Mouse (Mus musculus) liver, embryonic 14.5 days (tissue): Measurements from ENCODE around the gene Sytl2. TPM values are rescaled to one million over a fixed set of nuclear protein-coding genes. Genes with fewer than 3 reads are reported as not detected.
A peak's percentile ranks its signal among the peaks of the same experiment; 100 is the strongest.

Source experiments
- ATAC-seq: fragments of 200-750 bp; cut with Nextera tagmentation; 2 replicates; pipeline ENCODE4 v1.8.0; 2017; ENCODE audit warnings: moderate number of reproducible peaks, mild to moderate bottlenecking, moderate library complexity; ENCODE audit not compliant: insufficient read depth
- DNase-seq, 3 experiments: peaks; one replicate each; pipeline ENCODE4 v3.0.0-alpha.2; 2012 to 2013; ENCODE audit warnings: low read depth in 3 of 3, low spot score in 3 of 3
- H3K27ac ChIP-seq: fragments of 300-500 bp; sonication (generic); 2 replicates; pipeline ENCODE4 v1.5.1; 2014; ENCODE audit warnings: moderate library complexity, mild to moderate bottlenecking, control low read depth, inconsistent platforms
- H3K27me3 ChIP-seq: fragments of 300-500 bp; sonication (generic); 2 replicates; pipeline ENCODE4 v1.6.1; 2014; ENCODE audit warnings: mild to moderate bottlenecking, low read length, moderate library complexity; ENCODE audit not compliant: control insufficient read depth, insufficient read depth
- H3K36me3 ChIP-seq: fragments of 300-500 bp; sonication (generic); replicated peaks from 2 replicates; pipeline ENCODE4 v1.6.1; 2014; ENCODE audit warnings: low read depth; ENCODE audit not compliant: control insufficient read depth, insufficient read depth
- H3K4me1 ChIP-seq, 2 experiments: fragments of 200-500 bp in 1 of 2; fragments of 300-500 bp in 1 of 2; sonication (generic) in 1 of 2; replicated peaks; 2 replicates each; pipeline ENCODE4 v1.6.1; 2012 to 2014; ENCODE audit warnings: antibody characterized with exemption in 1 of 2, inconsistent platforms in 1 of 2, low read length in 1 of 2; ENCODE audit not compliant: control insufficient read depth in 2 of 2, insufficient read depth in 2 of 2
- H3K4me2 ChIP-seq: fragments of 300-500 bp; sonication (generic); 2 replicates; pipeline ENCODE4 v1.6.1; 2014; ENCODE audit warnings: low read depth, mild to moderate bottlenecking, control low read depth, moderate library complexity
- H3K4me3 ChIP-seq, 2 experiments: fragments of 200-500 bp in 1 of 2; fragments of 300-500 bp in 1 of 2; sonication (generic) in 1 of 2; 2 replicates each; pipeline ENCODE4 v1.5.1; 2012 to 2014; ENCODE audit warnings: low read depth in 2 of 2, low read length in 2 of 2, mild to moderate bottlenecking in 2 of 2, control low read depth in 1 of 2, inconsistent platforms in 1 of 2, moderate library complexity in 1 of 2; ENCODE audit not compliant: insufficient read depth in 1 of 2
- H3K9ac ChIP-seq: fragments of 300-500 bp; sonication (generic); replicated peaks from 2 replicates; pipeline ENCODE4 v1.6.1; 2014; ENCODE audit warnings: mild to moderate bottlenecking, control low read depth, moderate library complexity
- H3K9me3 ChIP-seq: fragments of 300-500 bp; sonication (generic); 2 replicates; pipeline ENCODE4 v1.6.1; 2016; ENCODE audit warnings: low read length, mixed read lengths; ENCODE audit not compliant: control insufficient read depth
- CTCF ChIP-seq: IDR thresholded peaks from 2 replicates; pipeline ENCODE4 v1.5.1; 2016; ENCODE audit warnings: antibody characterized with exemption, low read depth, control low read depth
- EP300 ChIP-seq: IDR thresholded peaks from 2 replicates; pipeline ENCODE4 v1.6.1; 2016; ENCODE audit warnings: antibody characterized with exemption, low read depth
- WGBS: fragments of 180-500 bp; shearing (Covaris S2); extraction: QIAGEN DNeasy Blood & Tissue Kit; methylation state at CpG from one replicate; pipeline ENCODE4 v1.1.7; 2014; ENCODE audit not compliant: insufficient replicate concordance; 5-methylcytosine and 5-hydroxymethylcytosine counted together
- polyA plus RNA-seq, 2 experiments: library from polyadenylated mRNA; depleted of rRNA in 1 of 2; stranded (reverse) in 1 of 2; unstranded in 1 of 2; fragments of >200 nt; fragmentation: Nextera tagmentation in 1 of 2; extraction: Ambion mirVana in 1 of 2; gene quantifications; 2 replicates each; pipeline versions ENCODE4 v1.2.1 to v1.2.3; 2012 to 2014

Gene Sytl2
- polyA plus RNA-seq, 2 experiments: 0.38 to 0.45 TPM

DNA sequence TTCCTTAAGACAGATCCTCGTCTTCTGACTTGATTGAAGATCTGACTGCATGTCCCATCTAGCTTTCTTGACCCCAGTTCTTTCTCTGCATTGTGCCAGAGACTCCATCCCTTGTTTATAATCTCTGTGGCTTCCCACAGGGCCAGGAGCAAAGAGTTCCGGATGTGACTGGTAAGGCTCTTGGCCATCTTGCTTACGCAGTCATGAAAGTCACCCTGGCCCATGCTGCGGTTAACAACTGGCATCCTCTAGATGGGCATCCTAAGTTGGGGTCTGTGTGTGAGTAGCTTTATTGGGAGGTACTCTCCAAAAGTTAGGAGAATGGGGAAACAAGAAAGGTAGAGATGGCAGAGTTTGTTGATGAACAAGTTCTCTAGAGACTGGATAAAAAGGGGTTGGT, 22.9 kb upstream of the Sytl2 start:
- H3K4me1 ChIP-seq: no peaks in the 10 kb centered on the region
- H3K4me3 ChIP-seq: no peak overlapping the region
- H3K9ac ChIP-seq: no peak overlapping the region
- 70% methylated on average over 4 of the region's 4 CpGs for WGBS
- H3K9me3 ChIP-seq: no peaks in the 10 kb centered on the region
- no peak overlapping the region for H3K4me2 ChIP-seq
- no peak for TF ChIP-seq CTCF
- TF ChIP-seq EP300: no peak
- DNase-seq (no peak), ATAC-seq (no peak)
- no peaks in the 10 kb centered on the region for H3K27me3 ChIP-seq
- no peaks in the 10 kb centered on the region for H3K36me3 ChIP-seq
- no peak overlapping the region for H3K27ac ChIP-seq

- DNase-seq (peak in 1 of 3 experiments; percentile 5), ATAC-seq (no peak)
- no peaks in the 10 kb centered on the region for H3K9me3 ChIP-seq
- H3K27ac ChIP-seq: no peak overlapping the region
- 0 out of 4 replicates have a peak, but pooled peaks cover 0 to under 1% of the 10 kb centered on the region in 2 experiments for H3K4me1 ChIP-seq
- TF ChIP-seq EP300 (no peak), CTCF (peak; percentile 53)
- no peak overlapping the region for H3K9ac ChIP-seq
- WGBS: 50% methylated on average over 11 of the region's 11 CpGs
- no peak overlapping the region for H3K4me2 ChIP-seq
- no peak overlapping the region for H3K4me3 ChIP-seq
- H3K27me3 ChIP-seq: no peaks in the 10 kb centered on the region
- H3K36me3 ChIP-seq: no peaks in the 10 kb centered on the region
Measured at GRCm38 (mm10) chr7:90280274-90280875, 21.7 kb upstream of the Sytl2 start.

- Histone ChIP-seq H3K27me3 (no peaks in the 10 kb centered on the region), H3K27ac (no peak overlapping the region), H3K4me3 (no peak overlapping the region), H3K4me2 (no peak overlapping the region), H3K9me3 (no peaks in the 10 kb centered on the region), H3K9ac (no peak overlapping the region), H3K4me1 (0 out of 4 replicates have a peak, but pooled peaks cover 0 to 1% of the 10 kb centered on the region in 2 experiments), H3K36me3 (no peaks in the 10 kb centered on the region)
- no peak for TF ChIP-seq CTCF
- TF ChIP-seq EP300: no peak
- ATAC-seq (no peak), DNase-seq (no peak)
- WGBS: 38% methylated on average over 8 of the region's 8 CpGs
Measured at GRCm38 (mm10) chr7:90280878-90281277, 21.2 kb upstream of the Sytl2 start.

DNA sequence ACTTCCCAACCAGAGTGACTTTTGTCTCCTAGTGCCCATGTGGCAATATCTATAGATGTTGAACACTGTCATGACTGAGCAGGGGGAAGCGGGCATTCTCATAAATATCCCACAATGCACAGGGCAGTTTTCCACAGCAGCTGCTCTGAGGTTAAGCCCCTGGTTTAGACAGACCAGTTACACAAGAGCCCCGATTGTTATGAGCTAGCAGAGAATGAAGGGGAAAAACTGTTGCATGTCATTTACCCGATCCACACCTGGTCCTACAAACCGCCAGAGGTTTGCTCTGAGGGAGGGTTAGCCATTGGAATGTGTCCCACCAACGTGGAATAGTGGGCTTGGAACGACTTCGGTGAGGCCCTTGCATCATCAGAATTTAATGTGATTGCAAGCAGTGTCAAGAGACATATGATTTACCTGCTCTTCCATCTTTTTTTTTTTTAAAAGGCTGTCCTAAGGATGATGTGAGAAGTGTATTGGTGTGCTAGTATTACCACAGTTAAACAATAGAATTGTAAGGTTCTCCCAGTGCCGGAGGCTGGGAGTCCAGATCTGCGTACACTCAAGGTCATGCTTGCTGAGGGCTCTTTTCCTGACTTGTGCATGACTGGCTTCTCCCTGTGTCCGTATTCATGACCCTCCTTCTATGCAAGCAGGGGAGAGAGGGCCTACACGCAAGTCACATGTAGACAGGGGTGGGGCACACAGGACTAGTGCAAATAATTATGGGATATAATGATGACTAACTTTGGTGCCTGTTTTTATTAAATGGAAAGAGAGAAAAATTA, 20.1 kb upstream of the Sytl2 start:
- WGBS: 69% methylated on average over 11 of the region's 11 CpGs
- H3K4me1 ChIP-seq: 0 out of 4 replicates have a peak, but pooled peaks cover 0 to 1% of the 10 kb centered on the region in 2 experiments
- H3K36me3 ChIP-seq: no peaks in the 10 kb centered on the region
- DNase-seq: no peak
- no peaks in the 10 kb centered on the region for H3K9me3 ChIP-seq
- TF ChIP-seq CTCF: no peak
- TF ChIP-seq EP300: no peak
- no peak overlapping the region for H3K9ac ChIP-seq
- H3K27me3 ChIP-seq: no peaks in the 10 kb centered on the region
- ATAC-seq: no peak
- H3K4me2 ChIP-seq: no peak overlapping the region
- H3K4me3 ChIP-seq: no peak overlapping the region
- H3K27ac ChIP-seq: no peak overlapping the region

GRCm38 (mm10) chr7:90282786-90283185, 19.3 kb upstream of the Sytl2 start:
- TF ChIP-seq CTCF (no peak), EP300 (no peak)
- Histone ChIP-seq H3K9ac (no peak overlapping the region), H3K4me2 (no peak overlapping the region), H3K4me1 (0 out of 4 replicates have a peak, but pooled peaks cover 0 to 1% of the 10 kb centered on the region in 2 experiments), H3K27ac (no peak overlapping the region), H3K9me3 (no peaks in the 10 kb centered on the region), H3K36me3 (no peaks in the 10 kb centered on the region), H3K27me3 (no peaks in the 10 kb centered on the region), H3K4me3 (no peak overlapping the region)
- DNase-seq (no peak), ATAC-seq (no peak)
- WGBS: 59% methylated on average over 1 of the region's 1 CpGs
